Mouse (Mus musculus): ENCODE data around the gene Vps13d. TPM values are rescaled to one million over a fixed set of nuclear protein-coding genes. Genes with fewer than 3 reads are reported as not detected.

The Vps13d gene
- polyA plus RNA-seq, 1 experiment from 2014 or later = 10.1 TPM

DNA sequence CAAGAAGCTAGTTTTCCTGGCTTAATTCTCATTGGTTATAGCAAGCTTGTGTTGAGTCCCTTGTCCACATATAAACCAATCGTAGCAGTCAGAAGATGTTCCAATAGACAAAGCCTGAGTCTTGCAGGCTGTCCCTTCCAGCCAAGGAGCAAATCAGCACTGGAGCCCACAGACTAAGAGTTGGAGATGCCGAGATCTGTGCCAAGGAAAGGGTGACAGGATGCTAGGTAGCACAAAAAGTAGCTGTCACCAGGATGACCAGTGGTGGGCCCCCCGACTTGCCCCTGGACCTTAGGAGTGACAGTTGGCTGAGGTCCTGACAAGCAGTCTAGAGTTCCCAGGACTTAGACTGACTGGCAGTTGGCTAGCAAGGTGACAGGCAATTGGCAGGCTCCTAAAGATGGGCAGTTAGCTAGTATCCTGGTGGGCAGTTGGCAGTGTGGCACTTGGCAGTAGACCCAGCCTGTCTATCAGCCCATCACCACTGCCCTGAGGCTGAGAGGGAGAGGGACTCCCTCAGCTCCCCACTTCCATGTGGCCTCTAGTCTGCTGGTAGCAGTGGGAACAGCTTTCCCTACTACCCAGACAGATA, 258.1 kb downstream of the Vps13d start:
- H3K27me3 ChIP-seq (ENCODE audit: control insufficient read depth, insufficient read depth, low read length) = no peaks in the 10 kb centered on the region
- DNase-seq (ENCODE audit: low spot score) (no peak), ATAC-seq (replicated peaks; ENCODE audit: insufficient number of reproducible peaks, low FRiP score, low TSS enrichment, low read depth) (no peak)
- no peak overlapping the region for H3K4me2 ChIP-seq (ENCODE audit: low read depth, low read length)
- H3K27ac ChIP-seq (replicated peaks; ENCODE audit: low read depth, low read length) = no peak overlapping the region
- no peak overlapping the region for H3K9ac ChIP-seq (replicated peaks; ENCODE audit: low read length)
- H3K9me3 ChIP-seq (replicated peaks; ENCODE audit: control insufficient read depth, low read length) = no peaks in the 10 kb centered on the region
- H3K4me1 ChIP-seq (ENCODE audit: control insufficient read depth, insufficient read depth, low read length) = no peaks in the 10 kb centered on the region
- H3K4me3 ChIP-seq (ENCODE audit: low read depth, low read length) = no peak overlapping the region
- H3K36me3 ChIP-seq (replicated peaks; ENCODE audit: control insufficient read depth, insufficient read depth, low read depth, low read length) = no peaks in the 10 kb centered on the region
- WGBS = 84% methylated on average over 3 of the region's 3 CpGs

GRCm38 (mm10) chr4:144934501-144934900, 260.3 kb downstream of the Vps13d start:
- Histone ChIP-seq H3K27ac (replicated peaks; ENCODE audit: low read depth, low read length) (no peak overlapping the region), H3K27me3 (ENCODE audit: control insufficient read depth, insufficient read depth, low read length) (no peaks in the 10 kb centered on the region), H3K9me3 (replicated peaks; ENCODE audit: control insufficient read depth, low read length) (no peaks in the 10 kb centered on the region), H3K9ac (replicated peaks; ENCODE audit: low read length) (no peak overlapping the region), H3K36me3 (replicated peaks; ENCODE audit: control insufficient read depth, insufficient read depth, low read depth, low read length) (no peaks in the 10 kb centered on the region), H3K4me1 (ENCODE audit: control insufficient read depth, insufficient read depth, low read length) (no peaks in the 10 kb centered on the region), H3K4me2 (ENCODE audit: low read depth, low read length) (no peak overlapping the region), H3K4me3 (ENCODE audit: low read depth, low read length) (no peak overlapping the region)
- DNase-seq (ENCODE audit: low spot score) (peak; percentile 22), ATAC-seq (replicated peaks; ENCODE audit: insufficient number of reproducible peaks, low FRiP score, low TSS enrichment, low read depth) (no peak)
- WGBS = 4% methylated on average over 1 of the region's 1 CpGs

- Histone ChIP-seq H3K27ac (replicated peaks; ENCODE audit: low read depth, low read length) (no peak overlapping the region), H3K27me3 (ENCODE audit: control insufficient read depth, insufficient read depth, low read length) (no peaks in the 10 kb centered on the region), H3K9me3 (replicated peaks; ENCODE audit: control insufficient read depth, low read length) (no peaks in the 10 kb centered on the region), H3K9ac (replicated peaks; ENCODE audit: low read length) (no peak overlapping the region), H3K4me3 (ENCODE audit: low read depth, low read length) (no peak overlapping the region), H3K36me3 (replicated peaks; ENCODE audit: control insufficient read depth, insufficient read depth, low read depth, low read length) (no peaks in the 10 kb centered on the region; the same call in 1 of the 2 replicates), H3K4me2 (ENCODE audit: low read depth, low read length) (no peak overlapping the region), H3K4me1 (ENCODE audit: control insufficient read depth, insufficient read depth, low read length) (no peaks in the 10 kb centered on the region)
- no peak for ATAC-seq (replicated peaks; ENCODE audit: insufficient number of reproducible peaks, low FRiP score, low TSS enrichment, low read depth)
- DNase-seq (ENCODE audit: low spot score) = no peak
- whole genome bisulfite sequencing = 96% methylated on average over 7 of the region's 7 CpGs
These were observed 263.6 kb downstream of the Vps13d start for GRCm38 (mm10) chr4:144931167-144931566.

- no peak overlapping the region for H3K4me2 ChIP-seq (ENCODE audit: low read depth, low read length)
- no peak overlapping the region for H3K27ac ChIP-seq (replicated peaks; ENCODE audit: low read depth, low read length)
- H3K4me3 ChIP-seq (ENCODE audit: low read depth, low read length) = no peak overlapping the region
- no peaks in the 10 kb centered on the region for H3K4me1 ChIP-seq (ENCODE audit: control insufficient read depth, insufficient read depth, low read length)
- H3K27me3 ChIP-seq (ENCODE audit: control insufficient read depth, insufficient read depth, low read length) = no peaks in the 10 kb centered on the region
- H3K9me3 ChIP-seq (replicated peaks; ENCODE audit: control insufficient read depth, low read length) = no peaks in the 10 kb centered on the region
- peak; percentile 22 for DNase-seq (ENCODE audit: low spot score)
- H3K9ac ChIP-seq (replicated peaks; ENCODE audit: low read length) = no peak overlapping the region
- ATAC-seq (replicated peaks; ENCODE audit: insufficient number of reproducible peaks, low FRiP score, low TSS enrichment, low read depth) = 0 out of 2 replicates have a peak, but pooled peaks have one; percentile 31
- WGBS = 28% methylated on average over 10 of the region's 10 CpGs
- H3K36me3 ChIP-seq (replicated peaks; ENCODE audit: control insufficient read depth, insufficient read depth, low read depth, low read length) = no peaks in the 10 kb centered on the region; the same call in 1 of the 2 replicates
These were observed 264.4 kb downstream of the Vps13d start for GRCm38 (mm10) chr4:144930366-144930765.

- no peak overlapping the region for H3K4me2 ChIP-seq (ENCODE audit: low read depth, low read length)
- ATAC-seq (replicated peaks; ENCODE audit: insufficient number of reproducible peaks, low FRiP score, low TSS enrichment, low read depth) = no peak
These were observed 265.0 kb downstream of the Vps13d start for GRCm38 (mm10) chr4:144929811-144930221.

DNA sequence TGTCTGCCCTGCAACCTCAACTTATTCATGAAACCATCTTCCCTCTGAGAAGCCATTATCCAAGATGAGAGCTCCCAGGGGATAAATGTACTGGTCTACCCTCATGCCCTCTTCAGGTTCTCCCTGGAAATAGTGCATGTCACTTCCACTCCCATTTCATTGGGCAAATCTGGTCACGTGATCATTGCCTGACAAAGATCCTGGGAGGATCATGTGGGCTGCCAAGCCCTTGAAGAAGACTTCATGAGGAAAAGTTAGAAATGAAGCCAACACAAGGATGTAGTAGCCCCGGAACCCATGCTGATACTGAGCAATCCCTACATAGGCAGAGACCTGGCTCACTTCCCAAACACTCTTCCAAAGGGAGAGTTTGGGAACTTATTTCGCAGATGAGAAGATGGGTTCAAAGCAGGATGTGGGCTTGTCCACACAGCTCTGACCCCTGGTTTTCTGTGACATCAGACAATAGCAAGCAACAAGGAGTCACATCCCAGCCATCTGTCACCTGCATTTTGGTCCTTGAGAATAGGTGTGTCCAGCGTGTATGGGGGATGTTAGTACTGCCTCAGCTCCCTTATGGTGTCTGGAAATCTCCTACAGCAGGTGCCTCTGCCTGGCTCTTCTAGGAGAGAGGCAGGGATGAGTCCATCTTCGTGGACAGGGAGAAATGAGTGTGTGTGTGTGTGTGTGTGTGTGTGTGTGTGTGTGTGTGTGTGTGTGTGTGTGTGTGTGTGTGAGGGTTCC, 265.9 kb downstream of the Vps13d start:
- Histone ChIP-seq H3K36me3 (replicated peaks; ENCODE audit: control insufficient read depth, insufficient read depth, low read depth, low read length) (no peaks in the 10 kb centered on the region; the same call in 1 of the 2 replicates), H3K27ac (replicated peaks; ENCODE audit: low read depth, low read length) (no peak overlapping the region), H3K4me1 (ENCODE audit: control insufficient read depth, insufficient read depth, low read length) (no peaks in the 10 kb centered on the region), H3K9ac (replicated peaks; ENCODE audit: low read length) (no peak overlapping the region), H3K4me2 (ENCODE audit: low read depth, low read length) (no peak overlapping the region), H3K4me3 (ENCODE audit: low read depth, low read length) (no peak overlapping the region), H3K27me3 (ENCODE audit: control insufficient read depth, insufficient read depth, low read length) (no peaks in the 10 kb centered on the region), H3K9me3 (replicated peaks; ENCODE audit: control insufficient read depth, low read length) (no peaks in the 10 kb centered on the region)
- ATAC-seq (replicated peaks; ENCODE audit: insufficient number of reproducible peaks, low FRiP score, low TSS enrichment, low read depth) = no peak
- WGBS = 92% methylated on average over 5 of the region's 5 CpGs
- DNase-seq (ENCODE audit: low spot score) = no peak

More at GRCm38 (mm10) chr4:144929811-144930221, 265.0 kb downstream of the Vps13d start:
- DNase-seq (ENCODE audit: low spot score) = no peak
- no peak overlapping the region for H3K9ac ChIP-seq (replicated peaks; ENCODE audit: low read length)
- no peaks in the 10 kb centered on the region for H3K4me1 ChIP-seq (ENCODE audit: control insufficient read depth, insufficient read depth, low read length)
- 90% methylated on average over 1 of the region's 1 CpGs for WGBS
- no peaks in the 10 kb centered on the region for H3K27me3 ChIP-seq (ENCODE audit: control insufficient read depth, insufficient read depth, low read length)
- H3K9me3 ChIP-seq (replicated peaks; ENCODE audit: control insufficient read depth, low read length) = no peaks in the 10 kb centered on the region
- H3K36me3 ChIP-seq (replicated peaks; ENCODE audit: control insufficient read depth, insufficient read depth, low read depth, low read length) = no peaks in the 10 kb centered on the region; the same call in 1 of the 2 replicates
- no peak overlapping the region for H3K27ac ChIP-seq (replicated peaks; ENCODE audit: low read depth, low read length)
- no peak overlapping the region for H3K4me3 ChIP-seq (ENCODE audit: low read depth, low read length)

Other genes with a start within 250 kb of the Vps13d start
- gene Tnfrsf1b, start 51.9 kb upstream of the Vps13d start, polyA plus RNA-seq (2014; fragmentation: Nextera tagmentation; extraction: Ambion mirVana) = 1.1 and 2.7 TPM in 2 replicates
- 0.08 TPM in 1 of 2 replicates, not detected in the other for gene Tnfrsf8, start 120.2 kb upstream of the Vps13d start, polyA plus RNA-seq (2014; fragmentation: Nextera tagmentation; extraction: Ambion mirVana)

All from embryonic facial prominence, embryonic 11.5 days (tissue).